Mouse (Mus musculus): ENCODE measurements at regions not wholly inside any gene's neighbourhood (a gene's known extent, or its start where the extent isn't known, plus 50 kb on each side); places are given as distances from the start of the nearest gene placed in this dataset.

GRCm38 (mm10) chr2:166348654-166349053, 193.2 kb upstream of the Sulf2 start:
- no peak for DNase-seq

GRCm38 (mm10) chr2:166346421-166347182, 191.1 kb upstream of the Sulf2 start:
- no peak for DNase-seq

GRCm38 (mm10) chr2:166343551-166344340, 188.3 kb upstream of the Sulf2 start:
- no peak for DNase-seq

- DNase-seq: no peak
Measured at GRCm38 (mm10) chr2:166342407-166342806, 186.9 kb upstream of the Sulf2 start.

GRCm38 (mm10) chr2:166340196-166340595, 184.7 kb upstream of the Sulf2 start:
- DNase-seq: no peak

GRCm38 (mm10) chr2:166339427-166339826, 184.0 kb upstream of the Sulf2 start:
- DNase-seq: no peak

- DNase-seq: no peak
Measured at GRCm38 (mm10) chr2:166338396-166339085, 183.1 kb upstream of the Sulf2 start.

- no peak for DNase-seq
Measured at GRCm38 (mm10) chr2:166337666-166338065, 182.2 kb upstream of the Sulf2 start.

- DNase-seq: no peak
Measured at GRCm38 (mm10) chr2:166335702-166336101, 180.2 kb upstream of the Sulf2 start.

- no peak for DNase-seq
Measured at GRCm38 (mm10) chr2:166334559-166334958, 179.1 kb upstream of the Sulf2 start.

GRCm38 (mm10) chr2:166333818-166334217, 178.4 kb upstream of the Sulf2 start:
- no peak for DNase-seq

- DNase-seq: no peak
Measured at GRCm38 (mm10) chr2:166332748-166333417, 177.4 kb upstream of the Sulf2 start.

- DNase-seq: no peak
Measured at GRCm38 (mm10) chr2:166331192-166331591, 175.7 kb upstream of the Sulf2 start.

GRCm38 (mm10) chr2:166330364-166330763, 174.9 kb upstream of the Sulf2 start:
- DNase-seq: no peak

- DNase-seq: no peak
Measured at GRCm38 (mm10) chr2:166329556-166330340, 174.3 kb upstream of the Sulf2 start.

- no peak for DNase-seq
Measured at GRCm38 (mm10) chr2:166326932-166327331, 171.5 kb upstream of the Sulf2 start.

- no peak for DNase-seq
Measured at GRCm38 (mm10) chr2:166324954-166325353, 169.5 kb upstream of the Sulf2 start.

- no peak for DNase-seq
Measured at GRCm38 (mm10) chr2:166324439-166324838, 169.0 kb upstream of the Sulf2 start.

GRCm38 (mm10) chr2:166322668-166323043, 167.2 kb upstream of the Sulf2 start:
- no peak for DNase-seq

GRCm38 (mm10) chr2:166321992-166322667, 166.7 kb upstream of the Sulf2 start:
- no peak for DNase-seq

- DNase-seq: no peak
Measured at GRCm38 (mm10) chr2:166316409-166316916, 161.0 kb upstream of the Sulf2 start.

Data from spleen, adult 18-20 months (tissue).